Mouse (Mus musculus): ENCODE results near the gene Smarcc2.

Smarcc2 gene

GRCm38 (mm10) chr10:128442718-128443117, 16.3 kb upstream of the Smarcc2 start:
- DNase-seq, result no peak

GRCm38 (mm10) chr10:128444354-128444753, 14.7 kb upstream of the Smarcc2 start:
- DNase-seq, result no peak

DNA sequence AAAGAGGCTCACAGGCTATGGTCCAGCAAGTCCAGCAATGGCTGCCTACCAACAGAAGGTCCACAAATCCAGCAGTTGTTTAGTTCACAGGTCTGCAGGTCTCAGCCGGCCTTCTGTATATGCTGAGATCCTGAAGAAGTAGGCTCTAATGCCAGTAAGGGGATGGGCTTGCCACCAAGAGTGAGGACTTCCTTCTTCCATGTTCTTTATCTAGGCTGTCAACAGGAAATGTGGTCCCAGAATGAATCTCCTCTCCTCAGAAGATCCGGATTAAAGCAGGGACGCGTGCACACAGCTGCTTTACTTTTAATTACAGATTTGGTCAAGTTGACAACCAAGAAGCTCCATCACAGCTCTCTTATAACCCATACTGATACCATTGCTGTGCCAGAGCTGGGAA, 13.6 kb upstream of the Smarcc2 start:
- no peak for DNase-seq

- no peak for DNase-seq
Observed at GRCm38 (mm10) chr10:128451014-128451413, 8.0 kb upstream of the Smarcc2 start.

DNA sequence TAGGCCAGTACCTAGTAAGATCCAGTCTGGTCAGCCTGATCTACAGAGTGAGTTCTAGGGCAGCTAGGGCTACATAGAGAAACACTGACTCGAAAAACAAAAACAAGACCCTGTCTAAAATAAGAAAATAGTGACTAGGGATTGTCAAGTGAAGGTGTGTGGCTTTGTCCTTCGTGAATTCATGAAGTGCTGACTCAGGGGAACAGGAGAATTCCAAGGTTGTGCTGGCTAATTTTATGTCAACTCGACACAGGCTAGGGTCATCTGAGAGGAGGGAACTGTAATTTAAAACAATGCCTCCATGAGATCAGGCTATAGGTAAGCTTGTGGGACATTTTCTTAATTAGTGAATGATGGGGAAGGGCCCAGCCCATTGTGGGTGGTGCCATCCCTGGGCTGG, 4.6 kb upstream of the Smarcc2 start:
- no peak for DNase-seq

- peak; percentile 85 for DNase-seq
Observed at GRCm38 (mm10) chr10:128455280-128455679, 3.8 kb upstream of the Smarcc2 start.

DNA sequence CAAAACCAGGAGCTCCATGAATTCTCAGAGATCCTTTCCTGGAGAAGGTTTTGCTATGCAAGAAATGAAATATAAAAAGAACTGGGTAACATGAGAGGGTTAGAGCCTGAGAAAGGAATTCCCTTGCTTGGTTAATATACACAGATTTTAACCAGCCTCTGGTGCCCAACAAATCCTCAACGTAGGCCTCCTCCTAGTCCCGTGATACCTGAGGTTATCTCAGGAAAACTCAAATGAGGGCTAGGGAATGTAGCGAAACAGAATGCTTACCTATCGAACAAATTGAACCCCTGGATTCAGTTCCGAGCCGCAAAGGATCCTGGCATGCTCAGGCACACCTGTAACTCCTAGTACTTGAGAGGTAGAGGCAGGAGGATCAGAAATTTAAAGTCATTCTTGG, 1.4 kb upstream of the Smarcc2 start:
- no peak for DNase-seq

GRCm38 (mm10) chr10:128458348-128458718, 715 bp upstream of the Smarcc2 start:
- DNase-seq, result peak; percentile 92

DNA sequence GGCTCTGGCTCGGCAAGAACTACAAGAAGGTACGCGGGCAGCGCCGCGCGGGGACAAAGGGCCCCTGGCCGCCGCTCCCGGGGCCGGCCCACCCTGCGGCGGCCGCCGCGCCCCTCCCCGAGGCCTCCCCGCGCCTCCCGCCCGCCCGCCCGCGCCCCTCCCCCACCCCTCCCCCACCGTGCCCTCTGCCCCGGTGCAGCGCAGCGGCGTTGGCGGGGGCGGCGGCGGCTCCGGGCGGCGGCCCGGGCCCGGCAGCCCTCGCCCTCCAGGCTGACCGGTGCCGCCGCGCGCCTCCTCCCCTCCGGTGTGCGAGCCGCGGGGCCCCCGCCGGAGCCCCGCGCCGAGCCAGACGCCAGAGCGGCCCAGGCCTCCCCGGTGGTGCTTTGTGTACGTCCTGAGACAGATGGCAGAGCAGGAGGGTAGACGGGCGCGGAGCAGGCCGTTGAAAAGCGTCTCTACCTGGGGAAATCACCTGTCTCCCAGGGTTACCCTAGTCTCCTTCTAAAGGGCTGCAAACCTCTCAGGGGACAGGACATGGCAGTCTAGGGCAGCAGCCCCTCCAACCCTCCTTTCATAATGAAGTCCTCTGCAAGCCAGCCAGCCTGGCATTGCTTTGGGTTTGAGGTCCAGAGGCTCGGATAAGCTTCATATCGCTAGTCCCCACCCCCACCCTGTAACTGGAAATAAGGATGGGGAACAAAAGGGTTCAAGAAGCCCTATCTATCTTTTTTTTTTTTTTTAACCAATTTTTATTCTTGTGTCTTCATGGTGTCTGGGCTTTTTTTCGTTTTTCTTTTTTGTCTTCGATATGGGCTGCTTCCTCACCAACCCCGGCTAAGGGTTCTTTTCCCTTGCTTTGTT, 591 bp downstream of the Smarcc2 start:
- DNase-seq, result peak; percentile 72

GRCm38 (mm10) chr10:128460270-128460630, 1.2 kb downstream of the Smarcc2 start:
- DNase-seq, result no peak

GRCm38 (mm10) chr10:128474366-128474765, 15.3 kb downstream of the Smarcc2 start:
- DNase-seq, result no peak

DNA sequence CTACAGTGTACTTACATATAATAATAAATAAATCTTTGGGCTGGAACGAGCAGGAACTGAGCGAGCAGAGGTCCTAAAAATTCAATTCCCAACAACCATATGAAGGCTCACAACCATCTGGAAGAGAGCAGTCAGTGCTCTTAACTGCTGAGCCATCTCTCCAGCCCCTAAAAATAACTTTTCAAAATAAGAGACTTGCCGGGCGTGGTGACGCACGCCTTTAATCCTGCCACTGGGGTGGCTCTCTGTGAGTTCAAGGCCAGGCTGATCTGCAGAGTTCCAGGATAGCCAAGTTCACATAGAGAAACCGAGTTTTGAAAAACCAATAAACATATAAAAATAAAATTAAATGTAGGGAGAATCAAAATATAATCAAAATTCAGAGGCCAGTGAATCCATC, 27.3 kb downstream of the Smarcc2 start:
- DNase-seq, result no peak

DNA sequence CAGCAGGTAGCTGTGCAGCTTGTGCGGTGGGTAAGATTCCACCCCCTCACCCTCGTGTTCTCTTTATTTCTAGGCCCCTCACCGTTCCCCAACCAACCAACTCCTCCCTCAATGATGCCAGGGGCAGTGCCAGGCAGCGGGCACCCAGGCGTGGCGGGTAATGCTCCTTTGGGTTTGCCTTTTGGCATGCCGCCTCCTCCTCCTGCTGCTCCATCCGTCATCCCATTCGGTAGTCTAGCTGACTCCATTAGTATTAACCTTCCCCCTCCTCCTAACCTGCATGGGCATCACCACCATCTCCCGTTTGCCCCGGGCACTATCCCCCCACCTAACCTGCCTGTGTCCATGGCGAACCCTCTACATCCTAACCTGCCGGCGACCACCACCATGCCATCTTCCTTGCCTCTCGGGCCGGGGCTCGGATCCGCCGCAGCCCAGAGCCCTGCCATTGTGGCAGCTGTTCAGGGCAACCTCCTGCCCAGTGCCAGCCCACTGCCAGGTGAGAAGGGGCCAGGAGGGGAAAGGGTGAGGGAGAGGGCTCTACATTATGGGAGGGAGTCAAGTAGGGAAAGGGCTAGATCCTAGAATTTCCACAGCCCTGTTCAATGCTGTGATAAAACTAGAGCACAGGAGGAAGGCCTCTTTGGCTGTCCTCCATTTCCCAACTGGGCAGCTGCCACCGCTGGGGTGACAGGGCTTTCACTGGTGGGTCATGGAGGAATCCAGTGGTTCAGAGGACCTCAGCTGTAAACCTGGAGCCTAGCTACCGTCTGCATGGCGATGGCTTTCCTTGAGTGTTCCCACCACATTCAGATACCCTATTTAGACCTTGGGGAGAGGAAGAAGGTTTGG, 29.0 kb downstream of the Smarcc2 start:
- DNase-seq, result peak; percentile 72

GRCm38 (mm10) chr10:128488776-128489175, 29.7 kb downstream of the Smarcc2 start:
- DNase-seq, result peak; percentile 29

- peak; percentile 45 for DNase-seq
Observed at GRCm38 (mm10) chr10:128489380-128489779, 30.3 kb downstream of the Smarcc2 start.

GRCm38 (mm10) chr10:128489785-128490184, 30.7 kb downstream of the Smarcc2 start:
- no peak for DNase-seq

DNA sequence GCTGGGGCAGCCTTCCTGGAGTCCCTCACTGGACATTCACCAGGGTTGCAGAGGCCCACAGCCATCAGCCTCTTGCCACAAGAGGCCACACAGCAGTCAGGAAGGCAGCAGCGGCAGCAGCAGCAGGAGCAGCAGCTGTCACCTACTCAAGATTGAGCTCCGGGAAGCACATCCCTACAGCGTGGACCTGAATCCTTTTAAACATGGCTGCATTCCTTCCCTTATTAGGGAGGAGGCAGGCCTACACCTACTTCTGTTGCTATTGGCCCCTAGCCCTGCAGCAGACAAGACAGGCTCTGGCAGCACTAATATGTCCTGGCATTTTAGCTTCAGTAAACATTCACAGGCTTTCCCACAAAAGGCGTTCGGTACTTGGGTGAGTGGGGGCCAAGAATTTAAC, 31.2 kb downstream of the Smarcc2 start:
- peak; percentile 46 for DNase-seq

- peak; percentile 34 for DNase-seq
Observed at GRCm38 (mm10) chr10:128490912-128491311, 31.9 kb downstream of the Smarcc2 start.

DNA sequence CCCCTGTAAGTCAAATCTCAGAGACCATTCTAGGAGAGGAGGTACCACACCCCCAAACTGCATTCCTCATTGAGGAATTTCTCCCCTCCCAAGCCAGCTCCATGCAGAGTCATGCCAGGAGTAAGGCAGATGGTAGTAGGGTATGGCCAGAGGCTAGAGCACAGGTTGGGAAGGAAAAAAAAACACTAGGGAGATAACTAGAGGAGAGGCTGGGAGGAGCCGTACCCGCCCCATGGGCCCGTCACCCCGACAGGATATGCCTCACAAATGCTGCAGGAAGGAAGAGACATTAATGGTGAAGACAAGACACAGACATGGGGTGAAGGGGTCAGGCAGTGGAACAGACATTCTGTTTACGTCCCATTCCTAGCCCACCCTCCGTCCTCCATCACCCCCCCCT, 32.4 kb downstream of the Smarcc2 start:
- DNase-seq, result peak; percentile 58

- peak; percentile 43 for DNase-seq
Observed at GRCm38 (mm10) chr10:128492051-128492450, 33.0 kb downstream of the Smarcc2 start.

DNA sequence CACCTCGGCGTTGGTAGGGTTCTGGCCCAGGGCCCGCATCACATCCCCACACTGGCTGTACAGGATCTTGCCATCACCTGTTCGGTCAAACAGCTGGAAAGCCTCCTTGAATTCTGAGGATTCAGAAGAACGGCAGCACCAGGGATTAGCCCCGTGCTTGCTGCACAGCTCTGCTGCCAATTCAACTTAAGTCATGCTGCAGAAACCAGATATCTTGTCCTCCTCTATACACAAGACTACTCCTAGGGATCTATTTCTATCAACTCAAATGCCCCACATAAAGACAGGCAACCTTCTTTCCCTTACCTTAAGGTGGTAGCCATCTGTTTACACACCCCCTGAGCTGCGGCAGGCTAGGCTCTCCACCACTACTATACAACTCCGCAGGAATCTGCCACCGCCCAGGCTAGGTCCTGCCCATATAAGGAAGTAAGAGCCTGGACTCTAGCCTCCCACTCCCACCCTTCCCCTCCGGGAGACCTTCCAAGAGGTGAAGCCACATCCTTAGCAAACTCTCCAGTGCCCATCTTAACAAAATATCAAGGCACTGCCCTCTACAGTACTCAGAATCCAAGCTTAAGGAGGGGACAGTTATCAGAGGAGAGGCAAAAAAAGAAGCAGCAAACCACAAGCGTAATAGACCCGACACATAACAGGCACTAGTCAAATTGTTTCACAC, 33.7 kb downstream of the Smarcc2 start:
- DNase-seq, result peak; percentile 71

- no peak for DNase-seq
Observed at GRCm38 (mm10) chr10:128493319-128493694, 34.3 kb downstream of the Smarcc2 start.
